Mouse (Mus musculus) cerebellum, adult 2 months (tissue): ENCODE data around the gene Cactin.

ENCODE experiments used
- CTCF ChIP-seq: fragments of 200-500 bp; IDR thresholded peaks from 2 replicates; pipeline ENCODE4 v1.5.1; 2011; ENCODE audit warnings: low read depth, mild to moderate bottlenecking, control low read depth, low read length, moderate library complexity, borderline replicate concordance; ENCODE audit not compliant: insufficient read depth
- POLR2A ChIP-seq: fragments of 200-500 bp; IDR thresholded peaks from 2 replicates; pipeline ENCODE4 v1.6.1; 2011; ENCODE audit warnings: low read length, control low read depth, borderline replicate concordance; ENCODE audit not compliant: insufficient read depth

DNA sequence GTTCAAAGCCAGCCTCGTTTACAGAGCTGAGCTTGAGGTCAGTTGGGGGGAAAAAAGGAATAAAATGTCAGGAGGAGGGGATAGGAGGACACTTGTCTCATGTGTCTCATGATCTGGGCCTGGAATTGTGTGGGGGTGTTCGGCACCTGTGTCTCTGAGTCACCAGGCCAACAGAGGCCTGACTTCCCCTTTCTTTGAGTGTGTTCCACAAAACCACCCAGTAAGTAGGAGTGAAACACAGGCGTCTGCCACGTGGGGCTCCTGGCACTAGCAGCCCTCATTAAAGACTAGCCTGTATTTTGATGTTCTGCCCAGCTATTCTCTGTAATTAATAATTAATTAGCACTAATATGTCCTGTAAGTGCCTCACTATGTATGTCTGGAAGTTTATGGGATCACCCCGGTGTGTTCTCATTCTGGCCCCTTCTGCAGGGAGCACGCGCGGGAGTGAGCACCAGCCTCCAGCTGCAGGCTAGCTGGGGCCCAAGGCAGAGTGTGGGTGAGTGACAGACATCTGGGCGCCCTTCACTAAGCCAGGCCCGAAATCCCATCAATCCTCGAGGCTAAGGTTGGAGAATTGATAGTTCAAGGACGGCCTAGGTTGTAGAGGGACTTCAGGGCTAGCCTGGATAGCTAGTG is 35.6 kb downstream of the Cactin start:
- TF ChIP-seq POLR2A, result no peak
- no peak for TF ChIP-seq CTCF
